Comparison of ENCODE assay signal across 24 mouse cellular contexts in genomic region chr4:70516289-70516688, GRCm38 (mm10).
"Had no signal": no experiment of that assay in that cellular context is flagged by ENCODE, and none has a peak within 500 bp of the region (broad histone marks: within the 10 kb centered on the region; RNA-seq: fewer than 3 reads in every experiment).

No protein-coding gene starts in this region.

- H3K4me3 ChIP-seq: embryonic facial prominence, embryonic 10.5 days; embryonic facial prominence, embryonic 12.5 days; embryonic facial prominence, embryonic 13.5 days; embryonic facial prominence, embryonic 15.5 days; erythroblast, embryonic 14.5 days; forebrain, embryonic 10.5 days; forebrain, embryonic 12.5 days; forebrain, embryonic 13.5 days; forebrain, embryonic 15.5 days; gastrocnemius, adult 2 months; heart, adult 2 months had no signal

- DNase-seq: cerebellum, adult 2 months; cerebellum, adult 8-10 months; cerebellum, adult 9-10 months; cerebellum, adult 9-11 months; cerebellum, postnatal 10 days; cerebellum, postnatal 14 days; cerebellum, postnatal 36 days; embryo, embryonic 11 days; forebrain, postnatal 0 days; gastrocnemius, adult 2 months; gastrocnemius, postnatal 10 days; gastrocnemius, postnatal 14 days; gastrocnemius, postnatal 25 days; gastrocnemius, postnatal 36 days; heart, adult 2 months had no signal

- H3K27ac ChIP-seq: embryonic facial prominence, embryonic 10.5 days; embryonic facial prominence, embryonic 12.5 days; embryonic facial prominence, embryonic 13.5 days; embryonic facial prominence, embryonic 15.5 days; forebrain, embryonic 10.5 days; forebrain, embryonic 12.5 days; forebrain, embryonic 13.5 days; forebrain, embryonic 15.5 days; gastrocnemius, adult 2 months; heart, adult 2 months had no signal
